Mouse (Mus musculus) kidney, adult 2 months (tissue): ENCODE measurements around the gene Myh14.

ENCODE experiments used
- CTCF ChIP-seq: fragments of 200-500 bp; conservative IDR thresholded peaks from 2 replicates; pipeline ENCODE4 v1.5.1; 2011; ENCODE audit warnings: low read depth, mild to moderate bottlenecking, control low read depth, low read length, moderate library complexity, mixed read lengths; ENCODE audit not compliant: insufficient read depth, insufficient read length
- POLR2A ChIP-seq: fragments of 200-500 bp; IDR thresholded peaks from one replicate; pipeline ENCODE4 v1.6.1; 2011; ENCODE audit warnings: low read depth, low read length, control low read depth

DNA sequence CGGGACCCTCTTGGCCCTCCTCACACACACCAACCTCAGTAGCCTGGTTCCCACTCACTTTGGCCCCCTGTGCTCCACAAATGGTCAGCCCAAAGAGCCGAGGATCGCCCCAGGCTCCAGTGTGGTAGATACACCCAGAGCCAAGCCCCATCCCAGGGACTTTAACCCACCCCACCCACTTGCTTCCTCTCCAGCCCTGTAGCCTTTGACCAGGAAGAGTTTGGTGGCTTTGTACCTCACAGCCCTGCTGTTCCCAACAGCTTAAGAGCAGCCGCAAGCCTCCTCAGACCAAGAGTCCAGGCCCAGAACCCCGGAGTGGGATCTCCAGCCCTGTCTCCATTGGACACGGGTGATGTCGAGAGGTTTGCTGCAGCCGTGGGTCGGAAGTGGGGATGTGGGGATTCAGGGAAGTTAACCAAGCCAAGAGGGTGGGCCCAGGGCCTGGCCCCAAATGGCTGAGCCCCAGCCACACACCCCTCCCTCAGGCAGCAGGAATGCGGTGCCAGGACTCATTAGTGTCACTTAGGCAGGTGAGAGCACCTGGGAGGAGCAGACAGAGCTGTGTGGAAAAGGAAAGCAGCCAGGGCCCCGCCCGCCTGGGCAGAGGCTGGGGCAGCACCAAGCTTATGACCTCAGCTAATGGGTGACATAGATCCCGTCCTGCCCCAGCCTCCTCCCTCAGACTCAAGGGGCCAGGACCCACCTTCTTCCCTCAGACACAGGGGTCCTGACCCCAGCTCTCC, 2.5 kb downstream of the Myh14 start:
- TF ChIP-seq POLR2A = no peak
- TF ChIP-seq CTCF = no peak
